Mouse (Mus musculus): ENCODE results near the gene Maneal. TPM values are rescaled to one million over a fixed set of nuclear protein-coding genes. Genes with fewer than 3 reads are reported as not detected.

Maneal gene
- 8.2 and 10.3 TPM in 2 replicates for polyA plus RNA-seq (2016; fragmentation: Nextera tagmentation; extraction: Ambion mirVana)

DNA sequence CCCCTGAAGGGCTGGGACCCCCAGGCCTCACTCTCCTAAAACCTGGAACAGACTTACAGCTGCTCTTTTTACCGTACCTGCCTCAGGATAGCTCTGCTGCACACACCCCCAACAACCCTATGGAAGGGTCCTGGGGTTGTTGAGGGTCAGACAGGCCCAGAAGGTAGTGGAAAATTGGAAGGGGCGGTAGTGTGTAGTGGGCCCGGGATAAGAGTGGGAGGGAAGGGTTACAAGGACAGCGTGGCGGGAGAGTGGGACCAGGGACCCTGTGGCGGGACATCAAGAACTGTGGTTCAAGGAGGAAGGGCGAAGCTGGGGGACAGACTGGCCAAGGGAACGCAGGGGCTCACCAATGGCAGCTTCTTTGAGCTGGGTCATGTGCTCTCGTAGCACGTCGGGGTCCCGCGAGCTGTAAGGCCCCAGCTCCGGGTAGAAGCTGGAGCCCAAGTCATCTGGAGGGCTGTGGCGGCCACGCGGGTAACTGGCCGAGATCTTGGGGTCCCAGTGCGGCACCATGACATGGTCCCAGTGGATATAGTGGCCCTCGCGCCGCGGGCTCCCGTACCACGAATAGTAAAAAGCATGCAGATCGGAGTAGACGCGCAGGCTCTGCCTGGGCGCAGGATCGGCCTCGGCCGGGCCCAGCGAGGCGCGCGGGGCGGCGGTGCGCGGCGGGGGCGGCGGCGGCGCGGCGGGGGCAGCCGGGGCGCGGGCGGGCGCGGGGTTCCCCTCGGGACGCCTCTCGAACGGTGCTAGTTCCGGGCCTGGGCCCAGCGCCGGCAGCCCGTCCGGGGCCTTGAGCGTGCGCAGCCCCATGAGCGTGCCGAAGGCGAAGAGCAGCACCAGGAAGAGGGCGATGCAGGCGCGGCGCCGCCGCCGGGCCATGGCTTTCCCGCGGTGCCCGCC, at the start of gene Maneal:
Maneal (minus strand) TSS at position 889 of the 906 bp plus-strand sequence.
- peaks cover 23% of the 10 kb centered on the region; the same call in 1 of the 2 replicates for H3K4me1 ChIP-seq
- H3K9ac ChIP-seq = peak within 1 kb of the TSS; percentile 85
- H3K27ac ChIP-seq = peak within 1 kb of the TSS; percentile 42; the same call in 1 of the 2 replicates
- peak within 1 kb of the TSS; percentile 69 for H3K4me3 ChIP-seq
- H3K4me2 ChIP-seq (replicated peaks) = peak within 1 kb of the TSS; percentile 73
- 2% methylated on average over 74 of the region's 77 CpGs for WGBS
- H3K27me3 ChIP-seq (replicated peaks) = no peaks in the 10 kb centered on the region; the same call in 1 of the 2 replicates
- no peaks in the 10 kb centered on the region for H3K9me3 ChIP-seq
- ATAC-seq (ENCODE audit: low FRiP score, low read depth) = peak; percentile 51
- peaks cover 14% of the 10 kb centered on the region for H3K36me3 ChIP-seq

DNA sequence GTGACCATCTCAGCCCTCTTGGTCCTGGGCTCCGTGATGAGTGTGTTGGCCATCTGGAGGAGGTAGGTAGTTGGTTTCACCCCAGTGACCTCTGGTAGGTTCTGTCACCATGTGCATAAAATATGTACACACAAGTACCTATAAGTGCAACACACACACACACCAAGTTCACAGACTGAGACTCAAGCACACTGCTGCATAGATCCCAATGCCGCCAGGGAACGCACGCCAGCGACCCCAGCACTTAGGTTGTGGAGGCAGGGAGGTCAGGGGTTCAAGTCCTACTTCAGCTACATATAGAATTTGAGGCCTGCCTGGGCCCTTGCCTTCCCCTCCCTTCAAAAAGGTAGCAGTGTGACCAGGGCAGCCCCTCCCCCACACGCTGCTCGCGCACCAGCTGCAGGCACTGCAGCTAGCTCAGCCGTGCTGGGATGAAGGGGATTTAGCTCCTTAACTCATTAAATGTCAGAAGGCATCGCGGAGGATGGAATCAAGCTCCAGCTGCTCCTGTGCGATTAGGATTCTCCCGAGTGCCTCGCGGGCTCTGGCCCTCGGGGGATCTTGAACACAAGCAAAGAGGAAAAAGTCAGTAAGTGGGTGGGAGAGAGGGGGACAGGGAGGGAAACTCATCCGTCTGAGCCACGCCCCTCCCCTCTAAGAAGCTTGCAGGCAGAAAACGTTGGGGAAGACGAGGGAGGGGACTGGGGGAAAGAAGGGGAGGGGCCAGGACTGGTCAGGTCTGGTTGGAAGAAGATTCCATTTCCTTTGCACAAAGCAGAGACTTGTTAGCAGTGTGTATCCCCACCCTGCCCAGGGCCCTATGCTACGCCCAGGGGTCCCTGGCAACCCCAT, 44.2 kb upstream of the Maneal start:
- H3K9ac ChIP-seq = peak overlapping the region; percentile 18
- H3K27me3 ChIP-seq (replicated peaks) = no peaks in the 10 kb centered on the region
- WGBS = 10% methylated on average over 21 of the region's 21 CpGs
- peak overlapping the region; percentile 44; the same call in 1 of the 2 replicates for H3K27ac ChIP-seq
- H3K4me2 ChIP-seq (replicated peaks) = peak overlapping the region; percentile 53
- H3K4me1 ChIP-seq = peaks cover 15% of the 10 kb centered on the region
- ATAC-seq (ENCODE audit: low FRiP score, low read depth) = peak; percentile 80
- H3K9me3 ChIP-seq = no peaks in the 10 kb centered on the region
- no peaks in the 10 kb centered on the region for H3K36me3 ChIP-seq
- peak overlapping the region; percentile 5; the same call in 1 of the 2 replicates for H3K4me3 ChIP-seq

DNA sequence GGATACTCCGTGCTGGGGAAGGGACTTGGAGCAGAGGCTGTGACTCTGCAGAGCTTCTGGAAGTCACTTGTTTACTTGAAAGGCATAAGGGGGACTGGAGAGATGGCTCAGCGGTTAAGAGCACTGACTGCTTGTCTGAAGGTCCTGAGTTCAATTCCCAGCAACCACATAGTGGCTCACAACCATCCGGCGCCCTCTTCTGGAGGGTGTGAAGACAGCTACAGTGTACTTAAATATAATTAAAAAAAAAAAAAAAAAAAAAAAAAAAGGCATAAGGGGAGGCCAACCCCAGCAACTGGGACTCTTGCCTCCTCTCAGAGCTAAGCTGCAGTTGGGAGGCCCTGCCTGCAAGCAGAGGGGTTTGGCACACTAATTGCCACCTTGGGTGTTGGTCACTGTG, 43.4 kb upstream of the Maneal start:
- Histone ChIP-seq H3K9ac (no peak overlapping the region), H3K4me3 (no peak overlapping the region), H3K4me2 (replicated peaks) (no peak overlapping the region; the same call in 1 of the 2 replicates), H3K27ac (no peak overlapping the region), H3K9me3 (no peaks in the 10 kb centered on the region), H3K27me3 (replicated peaks) (no peaks in the 10 kb centered on the region), H3K36me3 (no peaks in the 10 kb centered on the region), H3K4me1 (peaks cover 15% of the 10 kb centered on the region)
- WGBS = 70% methylated on average over 4 of the region's 4 CpGs
- ATAC-seq (ENCODE audit: low FRiP score, low read depth) = no peak

DNA sequence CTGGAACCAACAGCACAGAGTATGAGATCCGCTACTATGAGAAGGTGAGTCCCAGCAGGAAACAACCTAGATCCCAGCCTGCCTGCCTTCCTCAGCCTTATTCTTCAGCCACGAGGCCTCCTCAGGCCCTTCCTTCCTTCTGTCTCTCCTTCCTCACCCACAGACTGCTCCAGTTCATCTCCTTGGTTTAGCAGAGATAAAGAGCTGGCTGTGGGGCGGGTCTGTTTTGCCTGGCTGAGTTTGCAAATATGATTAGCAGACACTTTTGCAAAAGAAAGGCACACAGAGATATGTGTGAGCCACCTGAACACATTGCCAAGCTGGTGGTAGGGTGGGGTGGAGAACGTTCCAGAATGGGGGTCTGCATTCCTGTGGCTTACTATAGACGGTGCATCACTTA, 37.9 kb upstream of the Maneal start:
- no peak for ATAC-seq (ENCODE audit: low FRiP score, low read depth)
- Histone ChIP-seq H3K36me3 (no peaks in the 10 kb centered on the region), H3K4me1 (peaks cover 15% of the 10 kb centered on the region), H3K4me3 (no peak overlapping the region), H3K27ac (no peak overlapping the region), H3K27me3 (replicated peaks) (peaks cover 20% of the 10 kb centered on the region), H3K9ac (no peak overlapping the region), H3K9me3 (no peaks in the 10 kb centered on the region), H3K4me2 (replicated peaks) (no peak overlapping the region)
- 70% methylated on average over 5 of the region's 5 CpGs for WGBS

DNA sequence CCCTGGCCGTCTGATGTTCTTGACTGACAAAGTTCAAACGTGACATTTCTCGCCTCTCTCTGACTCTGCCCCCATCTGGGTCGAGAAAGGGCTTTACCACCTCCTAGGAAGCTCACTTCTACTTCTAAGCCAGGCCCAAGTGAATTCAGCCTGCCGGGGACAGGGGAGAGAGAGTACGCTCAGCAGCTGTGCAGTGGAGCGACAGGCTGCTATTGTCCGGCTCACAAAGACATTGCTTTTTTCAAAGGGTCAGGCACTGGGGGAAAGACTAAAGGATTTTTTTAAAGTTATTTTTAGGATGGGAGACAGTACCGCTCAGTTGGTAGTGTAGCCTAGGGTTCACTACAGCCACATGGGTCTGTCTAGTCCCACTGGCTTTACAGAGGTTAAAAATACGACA, 36.5 kb upstream of the Maneal start:
- H3K4me1 ChIP-seq = peaks cover 24% of the 10 kb centered on the region
- H3K36me3 ChIP-seq = no peaks in the 10 kb centered on the region
- no peak overlapping the region for H3K27ac ChIP-seq
- WGBS = 18% methylated on average over 10 of the region's 10 CpGs
- H3K4me2 ChIP-seq (replicated peaks) = no peak overlapping the region
- H3K27me3 ChIP-seq (replicated peaks) = peaks cover 35% of the 10 kb centered on the region
- no peak for ATAC-seq (ENCODE audit: low FRiP score, low read depth)
- H3K4me3 ChIP-seq = no peak overlapping the region
- H3K9me3 ChIP-seq = no peaks in the 10 kb centered on the region
- H3K9ac ChIP-seq = no peak overlapping the region

DNA sequence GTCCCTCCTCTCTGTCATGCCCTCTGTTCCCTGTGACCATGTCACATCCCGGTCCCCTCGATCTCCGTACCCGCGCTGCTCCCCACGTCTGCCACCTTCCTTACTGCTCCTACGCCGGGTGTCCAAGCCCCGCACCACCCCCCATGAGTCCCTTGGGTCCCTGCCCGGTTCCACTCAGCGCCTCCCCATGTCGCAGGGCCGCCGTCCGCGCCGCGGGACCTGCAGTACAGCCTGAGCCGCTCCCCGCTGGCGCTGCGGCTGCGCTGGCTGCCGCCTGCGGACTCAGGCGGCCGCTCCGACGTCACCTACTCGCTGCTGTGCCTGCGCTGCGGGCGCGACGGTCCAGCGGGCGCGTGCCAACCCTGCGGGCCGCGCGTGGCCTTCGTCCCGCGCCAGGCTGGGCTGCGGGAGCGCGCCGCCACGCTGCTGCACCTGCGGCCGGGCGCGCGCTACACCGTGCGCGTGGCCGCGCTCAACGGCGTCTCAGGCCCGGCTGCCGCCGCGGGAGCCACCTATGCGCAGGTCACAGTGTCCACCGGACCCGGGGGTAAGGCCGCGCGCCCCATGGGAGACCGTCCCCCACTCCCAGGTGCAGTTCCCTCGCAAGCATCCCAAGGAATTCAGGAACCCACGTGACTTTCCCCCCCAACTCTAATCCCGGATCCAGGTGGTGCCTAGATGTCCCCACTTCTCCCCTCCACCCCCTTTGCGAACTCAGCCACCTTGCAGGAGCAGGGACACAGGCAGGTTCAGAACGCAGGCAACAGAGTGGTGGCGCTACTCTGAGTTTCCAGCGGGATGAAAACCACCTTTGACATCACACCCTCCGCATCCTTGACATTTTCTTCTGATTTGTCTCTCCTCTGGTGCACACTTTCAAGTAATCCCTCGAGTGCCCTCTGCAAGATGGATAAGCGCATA, 32.8 kb upstream of the Maneal start:
- peaks cover 54% of the 10 kb centered on the region for H3K27me3 ChIP-seq (replicated peaks)
- peak overlapping the region; percentile 48 for H3K9ac ChIP-seq
- H3K27ac ChIP-seq = no peak overlapping the region
- H3K4me1 ChIP-seq = peaks cover 23% of the 10 kb centered on the region
- peak; percentile 67 for ATAC-seq (ENCODE audit: low FRiP score, low read depth)
- 1% methylated on average over 83 of the region's 83 CpGs for WGBS
- H3K36me3 ChIP-seq = no peaks in the 10 kb centered on the region
- no peaks in the 10 kb centered on the region for H3K9me3 ChIP-seq
- peak overlapping the region; percentile 42 for H3K4me3 ChIP-seq
- peak overlapping the region; percentile 73 for H3K4me2 ChIP-seq (replicated peaks)

DNA sequence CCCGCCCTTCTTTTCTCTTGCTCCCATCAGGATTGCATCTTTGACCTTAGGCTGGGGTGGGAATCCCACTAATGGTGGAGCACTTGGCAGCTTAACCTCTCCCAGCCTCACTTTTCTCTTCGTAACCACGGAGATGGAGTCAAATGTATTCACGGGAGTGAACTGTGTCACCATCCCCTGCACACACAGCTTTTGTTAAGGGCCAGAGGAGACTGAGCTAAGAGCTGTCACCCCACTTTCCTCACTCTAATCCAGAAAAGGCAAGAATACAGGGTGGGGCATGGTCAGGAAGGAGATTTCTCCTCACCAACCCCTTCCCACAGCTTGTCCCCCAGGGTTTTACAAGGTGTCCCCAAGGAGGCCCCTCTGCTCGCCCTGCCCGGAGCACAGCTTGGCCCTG, 31.8 kb upstream of the Maneal start:
- Histone ChIP-seq H3K4me2 (replicated peaks) (peak overlapping the region; percentile 73), H3K4me3 (no peak overlapping the region), H3K27me3 (replicated peaks) (peaks cover 51% of the 10 kb centered on the region), H3K36me3 (no peaks in the 10 kb centered on the region), H3K4me1 (peaks cover 19% of the 10 kb centered on the region), H3K27ac (no peak overlapping the region), H3K9ac (no peak overlapping the region), H3K9me3 (no peaks in the 10 kb centered on the region)
- WGBS = 22% methylated on average over 6 of the region's 6 CpGs
- ATAC-seq (ENCODE audit: low FRiP score, low read depth) = no peak

DNA sequence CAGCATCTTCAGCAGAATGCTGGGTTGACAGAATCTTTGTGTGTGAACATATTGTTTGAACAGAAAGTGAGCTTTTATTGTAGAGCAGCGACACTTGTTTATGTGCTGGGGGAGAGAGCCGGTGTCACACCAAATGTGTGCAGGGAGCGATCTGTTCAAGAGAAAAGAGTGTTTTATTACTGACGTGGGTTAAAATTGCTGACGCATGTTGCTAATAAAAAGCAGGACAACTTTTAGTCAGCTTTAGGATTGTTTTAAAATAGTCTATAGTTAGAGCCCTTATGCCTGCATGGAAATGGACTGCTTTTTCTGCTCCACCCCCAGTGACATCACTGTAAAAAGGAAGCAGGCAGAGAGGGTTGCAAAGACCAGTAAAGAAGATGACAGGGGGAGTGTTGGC, 28.9 kb upstream of the Maneal start:
- H3K9ac ChIP-seq = no peak overlapping the region
- WGBS = 66% methylated on average over 5 of the region's 5 CpGs
- H3K4me1 ChIP-seq = peaks cover 13% of the 10 kb centered on the region
- ATAC-seq (ENCODE audit: low FRiP score, low read depth) = no peak
- no peak overlapping the region for H3K27ac ChIP-seq
- H3K4me2 ChIP-seq (replicated peaks) = no peak overlapping the region
- no peaks in the 10 kb centered on the region for H3K9me3 ChIP-seq
- H3K27me3 ChIP-seq (replicated peaks) = peaks cover 50% of the 10 kb centered on the region
- no peak overlapping the region for H3K4me3 ChIP-seq
- H3K36me3 ChIP-seq = no peaks in the 10 kb centered on the region

DNA sequence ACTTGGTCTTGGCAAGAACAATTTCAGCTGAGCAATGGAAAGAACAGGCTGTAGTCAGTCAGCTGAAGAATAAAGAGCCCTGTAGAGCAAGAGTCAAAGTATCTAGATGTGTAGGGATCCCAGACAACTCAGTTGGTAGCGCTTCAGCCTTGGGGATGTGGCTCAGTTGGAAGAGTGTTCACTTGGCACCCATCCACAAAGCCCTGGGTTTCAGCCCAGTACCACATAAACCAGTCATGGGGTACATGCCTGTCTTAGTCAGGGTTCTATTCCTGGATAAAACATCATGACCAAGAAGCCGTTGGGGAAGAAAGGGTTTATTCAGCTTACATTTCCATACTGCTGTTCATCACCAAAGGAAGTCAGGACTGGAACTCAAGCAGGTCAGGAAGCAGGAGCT, 28.0 kb upstream of the Maneal start:
- WGBS = 88% methylated on average over 2 of the region's 2 CpGs
- peaks cover 47% of the 10 kb centered on the region for H3K27me3 ChIP-seq (replicated peaks)

DNA sequence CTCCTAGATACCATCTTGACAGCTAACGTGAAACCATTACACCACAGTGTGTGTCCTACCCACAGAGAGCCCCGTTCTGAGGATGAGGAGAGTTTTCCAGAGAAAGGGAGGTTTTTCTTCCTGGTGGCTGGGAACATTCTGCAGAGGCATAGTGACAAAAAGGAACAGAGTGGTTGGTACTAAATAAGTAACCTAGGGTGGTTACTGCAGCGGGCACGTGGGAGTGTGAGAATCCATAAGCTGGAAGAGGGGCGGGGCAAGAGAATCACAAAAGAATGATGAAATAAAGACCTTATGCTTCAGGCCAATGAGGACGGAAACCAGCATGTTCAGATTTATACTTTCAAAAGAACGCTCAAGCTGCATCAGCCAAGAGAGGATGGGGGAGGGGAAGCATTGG, 26.7 kb upstream of the Maneal start:
- peaks cover 44% of the 10 kb centered on the region for H3K27me3 ChIP-seq (replicated peaks)
- H3K9me3 ChIP-seq = no peaks in the 10 kb centered on the region
- WGBS = 70% methylated on average over 7 of the region's 7 CpGs
- no peaks in the 10 kb centered on the region for H3K4me1 ChIP-seq
- ATAC-seq (ENCODE audit: low FRiP score, low read depth) = no peak
- no peak overlapping the region for H3K9ac ChIP-seq
- no peak overlapping the region for H3K4me2 ChIP-seq (replicated peaks)
- no peaks in the 10 kb centered on the region for H3K36me3 ChIP-seq
- no peak overlapping the region for H3K27ac ChIP-seq
- no peak overlapping the region for H3K4me3 ChIP-seq

More for the DNA sequence above, 28.0 kb upstream of the Maneal start:
- Histone ChIP-seq H3K27ac (no peak overlapping the region), H3K36me3 (no peaks in the 10 kb centered on the region), H3K4me1 (peaks cover 9% of the 10 kb centered on the region), H3K9ac (no peak overlapping the region), H3K4me2 (replicated peaks) (no peak overlapping the region), H3K9me3 (no peaks in the 10 kb centered on the region), H3K4me3 (no peak overlapping the region)
- ATAC-seq (ENCODE audit: low FRiP score, low read depth) = no peak

DNA sequence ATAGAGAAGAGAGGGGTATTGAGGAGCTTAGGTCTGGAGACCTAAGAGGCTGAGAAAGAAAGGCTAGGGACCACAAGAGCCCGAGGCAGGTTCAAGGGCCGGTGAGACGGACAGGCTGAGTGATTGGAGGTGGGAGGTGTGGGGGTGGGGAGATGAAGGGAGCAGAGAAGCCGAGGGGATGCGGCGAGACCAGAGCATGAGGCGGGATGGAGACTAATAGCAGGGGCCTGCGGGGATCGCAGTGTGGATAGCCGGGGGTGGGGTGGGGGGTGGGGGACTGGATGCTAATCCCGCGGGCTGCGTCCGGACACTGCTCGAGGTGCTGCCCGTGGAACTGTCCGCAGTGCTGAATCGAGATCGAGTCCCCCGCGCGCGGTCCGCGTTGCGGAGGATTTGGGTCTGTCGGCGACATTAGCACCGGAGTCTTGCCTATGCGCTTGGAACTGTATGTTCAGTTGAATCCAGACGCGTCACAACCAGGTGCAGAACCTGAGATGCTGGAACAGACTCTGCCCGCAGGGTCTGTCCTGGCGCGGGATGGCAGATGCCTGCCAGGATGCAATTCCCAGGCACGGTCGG, 20.3 kb upstream of the Maneal start:
- H3K36me3 ChIP-seq = no peaks in the 10 kb centered on the region
- peak overlapping the region; percentile 71 for H3K4me2 ChIP-seq (replicated peaks)
- 1% methylated on average over 37 of the region's 37 CpGs for WGBS
- peaks cover 21% of the 10 kb centered on the region for H3K4me1 ChIP-seq
- peak; percentile 43 for ATAC-seq (ENCODE audit: low FRiP score, low read depth)
- H3K27ac ChIP-seq = no peak overlapping the region
- peak overlapping the region; percentile 55 for H3K9ac ChIP-seq
- peaks cover 55% of the 10 kb centered on the region for H3K27me3 ChIP-seq (replicated peaks)
- H3K4me3 ChIP-seq = peak overlapping the region; percentile 49
- H3K9me3 ChIP-seq = no peaks in the 10 kb centered on the region; the same call in 1 of the 2 replicates
